Mouse (Mus musculus): ENCODE results near the gene Sash1. TPM values are rescaled to one million over a fixed set of nuclear protein-coding genes. Genes with fewer than 3 reads are reported as not detected.
A peak's percentile ranks its signal among the peaks of the same experiment; 100 is the strongest.

The Sash1 gene
- polyA plus RNA-seq, 1 experiment from 2014 or later, result 6.5 TPM

DNA sequence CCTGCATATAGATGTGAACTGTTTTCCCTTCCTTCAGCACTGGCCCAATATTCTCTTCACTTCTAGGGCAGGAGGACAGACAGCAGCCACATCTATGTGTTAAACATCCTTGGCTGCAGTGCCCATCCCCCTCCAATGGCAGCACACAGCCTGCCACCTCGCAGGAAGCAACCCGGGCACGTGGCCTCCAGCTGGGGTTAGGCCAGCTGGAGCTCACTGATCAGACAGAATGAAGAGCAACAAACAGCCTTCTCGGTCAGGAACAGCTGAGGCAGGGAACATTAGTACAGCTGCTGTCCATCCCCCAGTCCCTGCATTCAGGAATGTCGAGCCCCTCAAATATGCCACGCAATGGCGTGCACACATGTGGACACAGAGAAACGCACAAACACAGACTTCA is 81.6 kb downstream of the Sash1 start:
- H3K27ac ChIP-seq, result peak overlapping the region; percentile 22; the same call in 1 of the 2 replicates

DNA sequence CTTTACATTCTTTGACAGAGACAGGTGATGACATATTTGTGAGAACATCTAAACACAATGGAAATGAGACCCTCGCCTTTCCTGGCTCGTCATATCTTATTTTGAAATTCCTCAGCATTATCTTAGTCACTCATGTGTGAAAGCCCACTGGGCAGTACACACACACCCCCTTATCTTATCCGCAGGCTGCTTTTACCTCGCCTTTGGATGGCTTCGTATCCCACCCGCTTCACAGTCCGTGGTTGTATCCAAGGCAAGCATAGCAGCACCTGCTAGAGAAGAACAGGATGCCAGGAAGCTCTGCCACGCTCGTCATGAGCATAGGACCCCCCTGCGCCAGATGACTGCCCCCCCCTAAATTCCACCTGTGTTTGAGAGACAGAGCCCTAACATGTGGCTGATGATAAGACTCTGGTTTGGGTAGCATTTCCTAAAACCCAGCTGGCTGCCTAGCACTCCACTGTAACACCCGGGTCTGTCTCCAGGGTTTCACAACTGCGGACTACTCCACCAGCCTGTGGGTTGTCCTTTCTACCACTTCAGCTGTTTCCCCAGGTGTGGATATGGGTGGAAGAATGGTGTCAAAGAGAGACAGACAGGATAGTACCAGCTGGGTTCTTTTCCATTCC is 84.0 kb downstream of the Sash1 start:
- 81% methylated on average over 12 of the region's 12 CpGs for WGBS
- Histone ChIP-seq H3K27me3 (no peaks in the 10 kb centered on the region), H3K27ac (no peak overlapping the region), H3K9ac (no peak overlapping the region), H3K4me1 (peaks cover 36% of the 10 kb centered on the region), H3K36me3 (peaks cover 43% of the 10 kb centered on the region), H3K4me2 (replicated peaks) (no peak overlapping the region), H3K4me3 (no peak overlapping the region), H3K9me3 (peaks cover 7% of the 10 kb centered on the region)
- no peak for ATAC-seq (ENCODE audit: low FRiP score, low read depth)

More for the DNA sequence above, 81.6 kb downstream of the Sash1 start:
- H3K4me2 ChIP-seq (replicated peaks), result no peak overlapping the region
- H3K9ac ChIP-seq, result no peak overlapping the region
- peaks cover 2% of the 10 kb centered on the region for H3K9me3 ChIP-seq
- ATAC-seq (ENCODE audit: low FRiP score, low read depth), result 0 out of 2 replicates have a peak, but pooled peaks have one; percentile 55
- H3K27me3 ChIP-seq, result no peaks in the 10 kb centered on the region
- peaks cover 33% of the 10 kb centered on the region for H3K36me3 ChIP-seq
- WGBS, result 36% methylated on average over 8 of the region's 8 CpGs
- H3K4me3 ChIP-seq, result no peak overlapping the region
- H3K4me1 ChIP-seq, result peaks cover 36% of the 10 kb centered on the region

DNA sequence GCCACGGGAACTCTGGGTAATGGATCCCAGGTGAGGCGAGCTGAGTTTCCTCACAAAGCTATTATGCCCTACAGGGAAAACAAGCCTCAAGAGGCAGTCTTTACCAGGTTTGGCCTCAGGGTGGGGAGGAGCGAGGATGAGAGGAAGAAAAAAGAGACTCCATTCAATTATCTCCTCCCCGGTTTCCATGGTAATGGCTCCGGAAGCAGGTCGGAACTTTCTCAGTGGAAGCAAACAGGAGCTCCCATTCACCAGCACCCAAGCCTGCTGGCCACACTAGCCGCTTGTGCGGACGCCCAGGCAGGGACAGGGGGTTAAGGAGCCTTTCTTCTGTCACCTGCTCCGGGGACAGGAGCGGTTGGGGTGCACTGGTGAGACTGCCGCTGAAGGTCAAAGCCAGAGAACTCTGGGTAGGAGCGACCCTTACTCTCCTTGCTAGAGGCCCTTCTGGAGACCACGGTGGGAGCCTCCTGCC is 84.7 kb downstream of the Sash1 start:
- H3K4me2 ChIP-seq (replicated peaks), result 0 out of 2 replicates have a peak overlapping the region, but pooled peaks have one; percentile 4
- peaks cover 40% of the 10 kb centered on the region for H3K36me3 ChIP-seq
- peaks cover 36% of the 10 kb centered on the region for H3K4me1 ChIP-seq
- H3K27me3 ChIP-seq, result no peaks in the 10 kb centered on the region
- no peak for ATAC-seq (ENCODE audit: low FRiP score, low read depth)
- peaks cover 7% of the 10 kb centered on the region for H3K9me3 ChIP-seq
- WGBS, result 45% methylated on average over 14 of the region's 14 CpGs
- no peak overlapping the region for H3K9ac ChIP-seq
- no peak overlapping the region for H3K4me3 ChIP-seq
- no peak overlapping the region for H3K27ac ChIP-seq

DNA sequence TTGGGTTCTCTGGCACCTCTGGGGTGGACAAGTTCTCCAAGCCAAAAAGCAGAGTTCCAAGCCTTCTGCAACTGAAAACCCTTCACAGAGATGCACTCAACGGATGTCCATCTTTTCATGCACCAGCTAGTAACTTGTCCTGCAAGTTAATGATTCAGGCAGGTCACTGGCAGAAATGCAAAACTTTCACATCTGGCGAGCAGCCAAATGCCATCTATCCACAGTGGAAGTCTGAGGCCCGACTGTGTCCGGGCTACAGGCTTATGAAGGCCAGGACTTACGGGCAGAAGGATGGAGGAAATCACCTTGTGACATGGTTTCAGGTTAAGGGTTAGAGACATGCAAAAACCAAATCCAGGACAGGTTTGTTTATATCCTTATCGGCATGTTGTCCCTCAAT is 88.0 kb downstream of the Sash1 start:
- ATAC-seq (ENCODE audit: low FRiP score, low read depth), result no peak
- Histone ChIP-seq H3K4me1 (peaks cover 26% of the 10 kb centered on the region), H3K4me2 (replicated peaks) (no peak overlapping the region), H3K27me3 (no peaks in the 10 kb centered on the region), H3K4me3 (no peak overlapping the region), H3K9ac (no peak overlapping the region), H3K27ac (no peak overlapping the region), H3K9me3 (peaks cover 7% of the 10 kb centered on the region), H3K36me3 (peaks cover 39% of the 10 kb centered on the region)
- 79% methylated on average over 6 of the region's 6 CpGs for WGBS

DNA sequence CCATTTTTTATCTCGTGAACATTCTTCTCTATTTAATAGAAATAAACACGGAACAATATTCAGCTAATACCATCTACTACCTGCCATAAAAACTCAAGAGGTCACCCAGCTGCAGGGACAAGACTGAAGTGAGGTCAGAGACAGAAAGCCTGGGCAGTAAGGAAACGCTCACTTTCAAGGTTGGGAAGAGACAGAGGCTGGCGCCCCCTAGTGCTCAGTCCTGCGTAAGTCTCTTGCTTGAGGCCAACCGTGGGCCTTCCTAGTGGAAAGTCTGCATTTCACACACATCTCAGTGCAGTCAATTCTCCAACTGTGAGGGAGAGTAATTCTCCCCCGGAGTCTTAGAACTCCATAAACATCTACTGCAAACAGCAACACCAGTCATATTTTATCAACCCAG is 90.5 kb downstream of the Sash1 start:
- Histone ChIP-seq H3K27ac (no peak overlapping the region), H3K27me3 (no peaks in the 10 kb centered on the region), H3K36me3 (peaks cover 33% of the 10 kb centered on the region), H3K4me1 (peaks cover 8% of the 10 kb centered on the region; the same call in 1 of the 2 replicates), H3K4me3 (no peak overlapping the region), H3K9ac (no peak overlapping the region), H3K4me2 (replicated peaks) (no peak overlapping the region), H3K9me3 (peaks cover 7% of the 10 kb centered on the region)
- 43% methylated on average over 7 of the region's 7 CpGs for WGBS
- 0 out of 2 replicates have a peak, but pooled peaks have one; percentile 20 for ATAC-seq (ENCODE audit: low FRiP score, low read depth)

DNA sequence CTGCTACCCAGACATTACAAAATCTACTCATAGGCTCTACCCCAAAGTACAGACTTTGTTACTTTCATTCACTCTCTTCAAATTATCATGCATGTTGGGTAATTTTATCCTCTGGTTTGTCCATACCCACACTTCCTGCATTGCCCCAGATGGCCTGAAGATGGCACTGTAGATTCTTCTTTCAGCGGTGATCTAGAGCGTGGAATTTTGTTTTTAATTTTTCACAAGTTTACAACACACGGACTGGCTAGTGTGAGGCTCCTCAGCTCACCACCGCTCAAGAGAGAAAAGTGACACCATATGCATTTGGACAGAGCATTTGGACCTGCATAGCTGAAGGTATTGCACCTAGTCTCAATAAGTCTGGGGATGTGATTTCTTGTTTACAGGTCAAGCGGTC is 93.5 kb downstream of the Sash1 start:
- no peak for ATAC-seq (ENCODE audit: low FRiP score, low read depth)
- H3K36me3 ChIP-seq, result peaks cover 8% of the 10 kb centered on the region; the same call in 1 of the 2 replicates
- H3K9ac ChIP-seq, result no peak overlapping the region
- WGBS, result 53% methylated on average over 5 of the region's 5 CpGs
- H3K27ac ChIP-seq, result no peak overlapping the region
- H3K4me2 ChIP-seq (replicated peaks), result no peak overlapping the region
- peaks cover 4% of the 10 kb centered on the region; the same call in 1 of the 2 replicates for H3K4me1 ChIP-seq
- H3K4me3 ChIP-seq, result no peak overlapping the region
- H3K27me3 ChIP-seq, result no peaks in the 10 kb centered on the region
- H3K9me3 ChIP-seq, result no peaks in the 10 kb centered on the region

DNA sequence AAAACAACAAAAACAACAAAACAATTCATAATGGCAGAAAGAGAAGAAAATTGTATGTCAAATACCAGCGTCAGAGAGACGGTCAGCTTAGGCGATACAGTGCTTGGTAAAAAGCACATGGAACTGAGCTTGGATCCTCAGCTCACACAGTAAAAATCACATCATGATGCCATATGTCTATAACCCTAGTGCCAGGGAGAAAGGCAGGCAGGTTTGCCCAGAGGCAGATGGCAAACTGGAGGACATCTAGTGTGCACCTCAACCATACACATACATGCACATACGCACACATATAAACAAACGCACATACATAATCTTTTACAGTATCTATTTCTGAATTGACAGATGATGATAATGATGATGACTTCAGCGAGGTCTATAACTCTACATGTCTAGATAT is 96.8 kb downstream of the Sash1 start:
- no peaks in the 10 kb centered on the region; the same call in 1 of the 2 replicates for H3K4me1 ChIP-seq
- H3K4me3 ChIP-seq, result no peak overlapping the region
- H3K27me3 ChIP-seq, result no peaks in the 10 kb centered on the region
- H3K9ac ChIP-seq, result no peak overlapping the region
- ATAC-seq (ENCODE audit: low FRiP score, low read depth), result no peak
- 94% methylated on average over 6 of the region's 6 CpGs for WGBS
- H3K36me3 ChIP-seq, result peaks cover 24% of the 10 kb centered on the region
- no peaks in the 10 kb centered on the region for H3K9me3 ChIP-seq
- H3K27ac ChIP-seq, result no peak overlapping the region
- no peak overlapping the region for H3K4me2 ChIP-seq (replicated peaks)

DNA sequence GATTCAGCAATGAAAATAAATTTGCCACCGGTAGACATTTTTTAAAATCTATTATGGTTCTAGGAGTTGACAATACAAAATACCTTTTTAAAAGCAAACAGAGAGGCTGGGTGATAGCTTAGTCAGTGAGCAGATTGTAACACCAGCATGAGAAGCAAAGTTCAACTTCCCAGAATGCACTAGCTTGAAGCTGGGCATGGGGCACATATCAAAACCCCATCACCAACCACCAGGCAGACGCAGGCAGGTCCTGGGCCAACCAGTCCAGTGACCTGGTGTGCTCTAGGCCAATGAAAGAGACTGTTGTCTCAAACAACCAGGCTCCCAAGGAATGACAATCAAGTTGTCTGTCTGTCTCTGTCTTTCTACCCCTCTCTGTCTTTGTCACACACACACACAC is 98.6 kb downstream of the Sash1 start:
- ATAC-seq (ENCODE audit: low FRiP score, low read depth), result no peak
- Histone ChIP-seq H3K9me3 (no peaks in the 10 kb centered on the region), H3K27me3 (no peaks in the 10 kb centered on the region), H3K4me3 (no peak overlapping the region), H3K4me1 (peaks cover 5% of the 10 kb centered on the region), H3K9ac (no peak overlapping the region), H3K27ac (no peak overlapping the region), H3K4me2 (replicated peaks) (no peak overlapping the region), H3K36me3 (peaks cover 29% of the 10 kb centered on the region)
- WGBS, result 76% methylated on average over 2 of the region's 2 CpGs

DNA sequence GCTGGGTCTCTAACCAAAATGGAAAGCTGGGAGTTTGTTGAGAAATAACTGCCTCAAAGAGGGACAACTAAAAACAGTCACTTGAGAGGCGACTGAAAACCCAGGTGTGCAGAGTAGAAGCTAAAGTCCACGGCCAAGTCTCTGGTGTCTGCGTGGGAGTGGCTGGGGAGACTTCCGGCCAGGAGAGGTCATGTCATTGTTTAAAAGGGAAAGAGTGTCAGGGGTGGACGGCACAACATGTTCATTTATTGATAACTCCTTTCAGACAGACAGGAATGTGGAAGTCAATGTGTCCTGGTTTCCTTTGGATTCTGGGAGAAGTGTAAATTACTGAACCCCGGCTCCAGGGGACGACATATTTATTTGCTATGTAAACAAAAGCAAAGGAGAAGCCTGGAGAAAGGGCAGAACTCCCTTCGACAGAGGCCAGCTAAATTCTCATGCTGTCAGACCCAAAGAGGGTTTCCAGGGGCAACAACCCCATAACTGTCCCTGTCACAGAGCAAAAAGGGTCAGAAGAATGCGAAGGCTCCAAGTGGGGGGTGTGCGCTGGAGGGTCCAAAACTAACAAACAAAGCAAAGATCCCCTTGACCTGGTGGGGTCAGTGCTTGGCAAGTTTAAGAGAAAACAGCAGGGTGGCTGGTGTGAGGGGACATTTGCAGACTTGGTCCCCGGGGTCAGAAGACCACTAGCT is 100.3 kb downstream of the Sash1 start:
- no peak for ATAC-seq (ENCODE audit: low FRiP score, low read depth)
- no peaks in the 10 kb centered on the region for H3K9me3 ChIP-seq
- H3K27me3 ChIP-seq, result no peaks in the 10 kb centered on the region
- no peak overlapping the region for H3K4me2 ChIP-seq (replicated peaks)
- peaks cover 38% of the 10 kb centered on the region for H3K36me3 ChIP-seq
- H3K9ac ChIP-seq, result no peak overlapping the region
- peaks cover 6% of the 10 kb centered on the region for H3K4me1 ChIP-seq
- no peak overlapping the region for H3K27ac ChIP-seq
- 48% methylated on average over 11 of the region's 11 CpGs for WGBS
- no peak overlapping the region for H3K4me3 ChIP-seq

DNA sequence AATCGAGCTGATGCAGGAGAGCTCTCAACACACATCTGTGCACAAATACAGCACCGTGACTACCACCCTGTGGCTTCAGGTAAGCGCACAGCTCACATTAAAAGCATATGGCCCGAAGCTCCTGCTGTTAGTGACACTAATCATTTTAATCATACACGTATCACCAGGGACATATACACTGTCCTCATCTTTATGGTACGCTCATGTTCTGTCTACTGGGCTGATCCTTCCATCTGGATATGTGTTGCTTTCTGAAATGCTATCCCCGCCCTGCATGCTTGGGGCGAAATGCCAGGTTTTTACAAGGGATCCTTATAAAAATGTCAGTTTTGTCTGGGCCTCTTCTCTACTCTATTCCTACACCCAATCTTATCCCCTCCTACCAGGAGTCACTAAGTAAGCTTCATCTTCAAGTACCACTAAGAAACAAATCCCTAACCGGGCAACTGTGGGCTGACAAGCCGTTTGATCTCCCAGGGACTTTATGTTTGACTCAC is 103.9 kb downstream of the Sash1 start:
- no peak overlapping the region for H3K4me3 ChIP-seq
- 46% methylated on average over 10 of the region's 10 CpGs for WGBS
- H3K9ac ChIP-seq, result no peak overlapping the region
- H3K4me2 ChIP-seq (replicated peaks), result no peak overlapping the region
- ATAC-seq (ENCODE audit: low FRiP score, low read depth), result peak; percentile 32; the same call in 1 of the 2 replicates
- no peaks in the 10 kb centered on the region for H3K9me3 ChIP-seq
- H3K27ac ChIP-seq, result no peak overlapping the region
- peaks cover 17% of the 10 kb centered on the region for H3K4me1 ChIP-seq
- H3K27me3 ChIP-seq, result no peaks in the 10 kb centered on the region
- H3K36me3 ChIP-seq, result peaks cover 42% of the 10 kb centered on the region

DNA sequence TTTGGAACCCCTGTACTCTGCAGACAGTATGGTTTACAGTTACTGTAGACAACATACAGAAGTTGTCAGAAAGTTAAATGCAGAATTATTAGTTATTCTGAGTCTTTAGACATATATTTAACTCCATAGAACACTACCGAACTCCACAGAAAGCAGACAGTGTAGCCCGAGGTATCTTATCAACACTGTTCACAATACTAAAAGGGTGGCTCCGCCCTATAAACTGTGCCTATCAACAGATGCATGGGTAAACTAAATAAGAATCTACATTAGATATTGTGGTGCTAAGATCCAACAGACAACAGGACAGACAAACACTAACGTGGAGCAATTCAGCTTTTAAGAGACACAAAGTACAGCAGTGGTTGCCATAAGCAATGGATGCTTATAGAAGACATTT is 106.0 kb downstream of the Sash1 start:
- Histone ChIP-seq H3K9ac (no peak overlapping the region), H3K36me3 (peaks cover 49% of the 10 kb centered on the region), H3K4me2 (replicated peaks) (no peak overlapping the region), H3K4me3 (no peak overlapping the region), H3K27me3 (no peaks in the 10 kb centered on the region), H3K27ac (no peak overlapping the region), H3K9me3 (no peaks in the 10 kb centered on the region), H3K4me1 (peaks cover 17% of the 10 kb centered on the region)
- ATAC-seq (ENCODE audit: low FRiP score, low read depth), result no peak
- WGBS, result 95% methylated on average over 4 of the region's 4 CpGs

DNA sequence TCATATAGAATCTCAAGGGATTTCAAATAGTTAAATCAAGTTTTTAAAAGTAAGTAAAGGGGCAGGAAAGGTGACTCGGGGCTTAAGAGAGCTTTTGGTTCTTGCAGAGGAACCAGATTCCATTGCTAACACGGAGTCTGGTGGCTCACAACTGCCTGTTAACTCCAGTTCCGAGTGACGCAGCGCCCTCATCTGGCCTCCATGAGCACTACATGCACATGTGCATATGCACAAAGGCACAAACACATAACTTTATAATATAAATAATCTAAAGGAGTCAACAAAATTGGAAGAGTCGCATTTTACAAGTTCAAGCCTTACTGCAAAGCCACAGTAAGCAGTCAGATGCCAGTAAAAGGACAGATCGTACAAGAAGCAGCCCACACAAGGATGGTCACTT is 107.0 kb downstream of the Sash1 start:
- no peak overlapping the region for H3K4me2 ChIP-seq (replicated peaks)
- H3K9ac ChIP-seq, result no peak overlapping the region
- no peak overlapping the region for H3K27ac ChIP-seq
- H3K36me3 ChIP-seq, result peaks cover 40% of the 10 kb centered on the region
- no peaks in the 10 kb centered on the region for H3K27me3 ChIP-seq
- no peaks in the 10 kb centered on the region for H3K9me3 ChIP-seq
- peaks cover 17% of the 10 kb centered on the region for H3K4me1 ChIP-seq
- 92% methylated on average over 7 of the region's 7 CpGs for WGBS
- H3K4me3 ChIP-seq, result no peak overlapping the region
- no peak for ATAC-seq (ENCODE audit: low FRiP score, low read depth)

Data from limb, embryonic 13.5 days (tissue).